Mouse (Mus musculus): Measurements from ENCODE around the gene Zmat5. TPM values are rescaled to one million over a fixed set of nuclear protein-coding genes. Genes with fewer than 3 reads are reported as not detected.
"Not testable (repeated sequence)": the region's sequence is repeated elsewhere in the genome, so short reads cannot be mapped to it uniquely, and the experiment has no call there.

Zmat5 gene
- total RNA-seq, 1 experiment from 2014 or later, result 11.5 TPM

GRCm38 (mm10) chr11:4688632-4689380 is 15.7 kb upstream of the Zmat5 start:
- no peak for ATAC-seq (replicated peaks; ENCODE audit: low read depth, poor library complexity, severe bottlenecking)

GRCm38 (mm10) chr11:4690353-4690752 is 14.1 kb upstream of the Zmat5 start:
- no peak for ATAC-seq (replicated peaks; ENCODE audit: low read depth, poor library complexity, severe bottlenecking)

- no peak for ATAC-seq (replicated peaks; ENCODE audit: low read depth, poor library complexity, severe bottlenecking)
These were observed 13.3 kb upstream of the Zmat5 start for GRCm38 (mm10) chr11:4691213-4691612.

GRCm38 (mm10) chr11:4692162-4692561 is 12.3 kb upstream of the Zmat5 start:
- no peak for ATAC-seq (replicated peaks; ENCODE audit: low read depth, poor library complexity, severe bottlenecking)

GRCm38 (mm10) chr11:4697043-4697983 is 7.2 kb upstream of the Zmat5 start:
- ATAC-seq (replicated peaks; ENCODE audit: low read depth, poor library complexity, severe bottlenecking), result peak; percentile 60; the same call in 1 of the 2 replicates

GRCm38 (mm10) chr11:4700726-4701125 is 3.8 kb upstream of the Zmat5 start:
- ATAC-seq (replicated peaks; ENCODE audit: low read depth, poor library complexity, severe bottlenecking), result no peak

- ATAC-seq (replicated peaks; ENCODE audit: low read depth, poor library complexity, severe bottlenecking), result no peak
These were observed 798 bp upstream of the Zmat5 start for GRCm38 (mm10) chr11:4703688-4704071.

- no peak for ATAC-seq (replicated peaks; ENCODE audit: low read depth, poor library complexity, severe bottlenecking)
These were observed 700 bp downstream of the Zmat5 start for GRCm38 (mm10) chr11:4705178-4705577.

GRCm38 (mm10) chr11:4710188-4710587 is 5.7 kb downstream of the Zmat5 start:
- ATAC-seq (replicated peaks; ENCODE audit: low read depth, poor library complexity, severe bottlenecking), result not testable (repeated sequence)

GRCm38 (mm10) chr11:4712822-4713221 is 8.3 kb downstream of the Zmat5 start:
- ATAC-seq (replicated peaks; ENCODE audit: low read depth, poor library complexity, severe bottlenecking), result no peak

GRCm38 (mm10) chr11:4714727-4715126 is 10.2 kb downstream of the Zmat5 start:
- ATAC-seq (replicated peaks; ENCODE audit: low read depth, poor library complexity, severe bottlenecking), result peak; percentile 83

- ATAC-seq (replicated peaks; ENCODE audit: low read depth, poor library complexity, severe bottlenecking), result no peak
These were observed 11.1 kb downstream of the Zmat5 start for GRCm38 (mm10) chr11:4715596-4715995.

GRCm38 (mm10) chr11:4716530-4717236 is 12.2 kb downstream of the Zmat5 start:
- no peak for ATAC-seq (replicated peaks; ENCODE audit: low read depth, poor library complexity, severe bottlenecking)

GRCm38 (mm10) chr11:4718548-4718947 is 14.1 kb downstream of the Zmat5 start:
- ATAC-seq (replicated peaks; ENCODE audit: low read depth, poor library complexity, severe bottlenecking), result no peak

- ATAC-seq (replicated peaks; ENCODE audit: low read depth, poor library complexity, severe bottlenecking), result no peak
These were observed 15.5 kb downstream of the Zmat5 start for GRCm38 (mm10) chr11:4719961-4720360.

GRCm38 (mm10) chr11:4720393-4720792 is 15.9 kb downstream of the Zmat5 start:
- no peak for ATAC-seq (replicated peaks; ENCODE audit: low read depth, poor library complexity, severe bottlenecking)

- ATAC-seq (replicated peaks; ENCODE audit: low read depth, poor library complexity, severe bottlenecking), result no peak
These were observed 16.6 kb downstream of the Zmat5 start for GRCm38 (mm10) chr11:4720900-4721580.

- no peak for ATAC-seq (replicated peaks; ENCODE audit: low read depth, poor library complexity, severe bottlenecking)
These were observed 17.2 kb downstream of the Zmat5 start for GRCm38 (mm10) chr11:4721728-4722127.

- peak; percentile 87 for ATAC-seq (replicated peaks; ENCODE audit: low read depth, poor library complexity, severe bottlenecking)
These were observed 25.1 kb downstream of the Zmat5 start for GRCm38 (mm10) chr11:4729603-4730002.

- ATAC-seq (replicated peaks; ENCODE audit: low read depth, poor library complexity, severe bottlenecking), result peak; percentile 1; the same call in 1 of the 2 replicates
These were observed 25.6 kb downstream of the Zmat5 start for GRCm38 (mm10) chr11:4730096-4730495.

All from common myeloid progenitor, adult 5-6 weeks (primary cell).